Mouse (Mus musculus): ENCODE results near the gene Sumo3. TPM values are rescaled to one million over a fixed set of nuclear protein-coding genes. Genes with fewer than 3 reads are reported as not detected.

The Sumo3 gene
- polyA plus RNA-seq, 1 experiment from 2014 or later: 245 TPM

DNA sequence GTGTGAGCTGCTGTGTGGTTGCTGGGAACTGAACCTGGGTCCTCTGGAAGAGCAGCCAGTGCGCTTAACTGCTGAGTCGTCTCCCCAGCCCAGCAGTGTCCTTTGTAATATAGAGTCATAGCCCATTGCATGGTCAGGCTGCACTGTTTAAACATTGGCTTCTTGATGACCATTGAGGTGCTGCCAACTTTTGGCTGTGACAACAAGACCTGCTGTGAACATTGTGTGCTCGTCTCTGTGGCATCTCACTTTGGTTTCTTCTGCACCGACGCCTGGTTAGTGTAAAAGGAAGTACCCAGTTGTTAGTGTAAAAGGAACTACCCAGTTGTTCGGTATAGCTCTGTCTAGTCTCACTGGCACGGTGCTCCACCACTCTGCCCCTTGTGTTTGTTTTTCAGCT, 20.7 kb downstream of the Sumo3 start:
- Histone ChIP-seq H3K4me3 (ENCODE audit: inconsistent target) (no peak overlapping the region), H3K79me2 (ENCODE audit: inconsistent target) (peaks cover 91% of the 10 kb centered on the region), H3K36me3 (ENCODE audit: inconsistent target) (peaks cover 7% of the 10 kb centered on the region; the same call in 1 of the 2 replicates), H3K27ac (0 out of 2 replicates have a peak overlapping the region, but pooled peaks have one; percentile 25)
- 23% methylated on average over 7 of the region's 7 CpGs for WGBS (ENCODE audit: missing documents)

- Histone ChIP-seq H3K4me3 (ENCODE audit: inconsistent target) (no peak overlapping the region), H3K36me3 (ENCODE audit: inconsistent target) (peaks cover 13% of the 10 kb centered on the region), H3K79me2 (ENCODE audit: inconsistent target) (peaks cover 99% of the 10 kb centered on the region), H3K27ac (no peak overlapping the region)
- WGBS (ENCODE audit: missing documents): 27% methylated on average over 2 of the region's 2 CpGs
Measured at GRCm38 (mm10) chr10:77627497-77627896, 21.6 kb downstream of the Sumo3 start.

DNA sequence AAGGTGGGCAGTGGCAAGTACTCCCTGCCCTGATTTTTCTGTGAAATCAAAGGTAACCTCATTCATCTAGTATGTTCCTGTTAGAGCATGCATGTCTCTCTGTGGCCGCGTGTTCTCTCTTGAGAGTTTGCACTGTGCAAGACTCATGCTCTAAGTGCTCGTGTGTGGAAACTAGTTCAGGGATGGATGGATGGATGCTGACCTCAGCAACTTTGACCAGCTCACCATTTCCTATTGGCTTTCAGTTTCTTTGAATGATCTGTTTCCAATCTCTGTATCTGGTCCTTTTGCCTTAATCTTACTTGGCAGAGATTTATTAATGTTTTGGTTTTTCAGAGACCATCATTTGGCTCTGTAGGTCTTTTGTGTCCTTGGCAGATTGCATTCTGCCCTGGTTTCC, 23.3 kb downstream of the Sumo3 start:
- 100% methylated on average over 3 of the region's 3 CpGs for WGBS (ENCODE audit: missing documents)
- H3K79me2 ChIP-seq (ENCODE audit: inconsistent target): peaks cover 99% of the 10 kb centered on the region
- no peak overlapping the region for H3K27ac ChIP-seq
- peaks cover 22% of the 10 kb centered on the region for H3K36me3 ChIP-seq (ENCODE audit: inconsistent target)
- H3K4me3 ChIP-seq (ENCODE audit: inconsistent target): no peak overlapping the region

DNA sequence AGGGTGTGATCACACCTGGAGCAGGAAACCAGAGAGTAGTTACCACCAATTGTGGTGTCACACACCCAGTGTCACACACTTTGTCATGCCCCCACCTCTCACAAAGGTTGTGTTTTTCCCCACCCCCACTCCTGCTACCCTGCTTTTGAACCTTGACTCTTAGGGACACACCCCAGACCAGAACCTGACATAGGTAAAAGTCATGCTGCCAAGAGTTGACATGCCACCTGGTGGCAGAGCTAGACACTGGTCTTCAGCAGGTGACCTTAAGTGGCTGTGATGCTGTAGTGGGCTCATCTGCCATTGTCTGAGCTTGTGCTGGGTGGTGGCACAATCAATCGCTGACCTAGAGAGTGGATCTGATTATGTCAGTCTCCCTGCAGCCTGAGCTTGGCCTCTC, 24.1 kb downstream of the Sumo3 start:
- WGBS (ENCODE audit: missing documents): 100% methylated on average over 1 of the region's 1 CpGs

GRCm38 (mm10) chr10:77634016-77634415, 28.1 kb downstream of the Sumo3 start:
- Histone ChIP-seq H3K27ac (no peak overlapping the region), H3K4me3 (ENCODE audit: inconsistent target) (no peak overlapping the region), H3K36me3 (ENCODE audit: inconsistent target) (peaks cover 50% of the 10 kb centered on the region), H3K79me2 (ENCODE audit: inconsistent target) (peaks cover 99% of the 10 kb centered on the region)
- 93% methylated on average over 6 of the region's 6 CpGs for WGBS (ENCODE audit: missing documents)

More for the DNA sequence above, 24.1 kb downstream of the Sumo3 start:
- peaks cover 22% of the 10 kb centered on the region for H3K36me3 ChIP-seq (ENCODE audit: inconsistent target)
- no peak overlapping the region for H3K4me3 ChIP-seq (ENCODE audit: inconsistent target)
- peaks cover 99% of the 10 kb centered on the region for H3K79me2 ChIP-seq (ENCODE audit: inconsistent target)
- no peak overlapping the region for H3K27ac ChIP-seq

GRCm38 (mm10) chr10:77634452-77635231, 28.7 kb downstream of the Sumo3 start:
- H3K27ac ChIP-seq: no peak overlapping the region
- no peak overlapping the region for H3K4me3 ChIP-seq (ENCODE audit: inconsistent target)
- peaks cover 99% of the 10 kb centered on the region for H3K79me2 ChIP-seq (ENCODE audit: inconsistent target)
- peaks cover 51% of the 10 kb centered on the region for H3K36me3 ChIP-seq (ENCODE audit: inconsistent target)
- WGBS (ENCODE audit: missing documents): 48% methylated on average over 10 of the region's 13 CpGs

GRCm38 (mm10) chr10:77636234-77636922, 30.5 kb downstream of the Sumo3 start:
- WGBS (ENCODE audit: missing documents): 95% methylated on average over 7 of the region's 7 CpGs
- H3K4me3 ChIP-seq (ENCODE audit: inconsistent target): no peak overlapping the region
- H3K36me3 ChIP-seq (ENCODE audit: inconsistent target): peaks cover 56% of the 10 kb centered on the region
- no peak overlapping the region for H3K27ac ChIP-seq
- peaks cover 99% of the 10 kb centered on the region for H3K79me2 ChIP-seq (ENCODE audit: inconsistent target)

DNA sequence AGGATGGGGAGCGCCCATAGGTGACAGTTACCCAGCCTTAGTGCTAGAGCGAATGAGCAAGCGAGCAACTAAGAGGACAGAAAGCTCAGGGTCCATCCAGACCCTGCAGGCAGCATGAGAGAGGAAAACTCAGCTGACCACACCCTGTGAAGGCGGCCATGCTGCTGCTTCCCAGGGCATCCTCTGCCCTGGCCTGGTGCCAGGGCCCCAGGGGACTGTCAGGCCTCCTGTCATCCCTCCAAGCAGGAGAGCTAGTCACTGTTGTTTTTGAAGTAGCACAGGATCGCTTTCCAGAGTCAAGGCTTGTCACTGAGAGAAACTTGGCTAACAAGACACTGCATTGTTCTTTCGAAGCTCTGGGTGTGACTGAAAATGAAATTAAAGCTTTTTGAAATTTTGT, 33.1 kb downstream of the Sumo3 start:
- Histone ChIP-seq H3K36me3 (ENCODE audit: inconsistent target) (peaks cover 60% of the 10 kb centered on the region), H3K27ac (no peak overlapping the region), H3K4me3 (ENCODE audit: inconsistent target) (no peak overlapping the region), H3K79me2 (ENCODE audit: inconsistent target) (peaks cover 76% of the 10 kb centered on the region)
- whole genome bisulfite sequencing (ENCODE audit: missing documents): 95% methylated on average over 6 of the region's 6 CpGs

DNA sequence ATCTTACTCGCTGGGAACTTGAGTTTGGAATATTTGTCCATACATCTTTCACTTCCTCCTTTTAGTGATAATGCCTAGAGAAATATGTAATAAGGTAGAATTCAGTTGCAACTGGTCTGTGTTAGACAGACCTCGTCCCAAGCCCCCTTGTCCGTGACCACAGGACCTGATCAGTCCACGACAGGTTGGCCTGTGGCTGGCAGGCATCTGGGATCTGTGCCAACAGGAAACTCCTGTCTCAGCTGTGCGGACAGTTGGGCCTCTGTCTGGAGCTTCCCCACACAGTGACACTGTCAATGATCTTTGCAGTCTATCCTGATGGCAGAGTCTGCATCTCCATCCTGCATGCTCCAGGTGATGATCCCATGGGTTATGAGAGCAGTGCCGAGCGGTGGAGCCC, 37.3 kb downstream of the Sumo3 start:
- Histone ChIP-seq H3K4me3 (ENCODE audit: inconsistent target) (no peak overlapping the region), H3K27ac (no peak overlapping the region), H3K36me3 (ENCODE audit: inconsistent target) (peaks cover 62% of the 10 kb centered on the region), H3K79me2 (ENCODE audit: inconsistent target) (peaks cover 34% of the 10 kb centered on the region)
- 42% methylated on average over 7 of the region's 7 CpGs for WGBS (ENCODE audit: missing documents)

DNA sequence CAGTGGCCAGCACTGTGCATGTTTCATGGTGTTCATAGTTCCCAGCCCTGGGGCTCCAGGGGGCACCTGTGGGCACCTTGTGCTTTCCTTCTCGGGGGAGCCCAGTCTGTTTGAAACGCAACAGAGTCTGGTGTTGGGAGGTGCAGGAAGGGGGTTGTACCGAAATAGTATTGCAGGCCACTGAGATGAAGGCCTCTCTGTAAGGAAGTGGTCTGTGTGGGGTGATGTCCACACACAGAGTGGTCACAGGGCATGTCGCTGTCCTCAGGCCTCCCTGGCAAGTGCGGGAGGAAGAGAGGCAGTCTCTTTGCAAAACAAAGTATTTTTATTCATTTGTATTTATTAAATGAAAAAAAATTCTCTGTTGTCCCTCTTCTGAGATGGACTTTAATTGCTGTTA, 39.7 kb downstream of the Sumo3 start:
- peaks cover 10% of the 10 kb centered on the region; the same call in 1 of the 2 replicates for H3K79me2 ChIP-seq (ENCODE audit: inconsistent target)
- peaks cover 53% of the 10 kb centered on the region for H3K36me3 ChIP-seq (ENCODE audit: inconsistent target)
- H3K4me3 ChIP-seq (ENCODE audit: inconsistent target): no peak overlapping the region
- WGBS (ENCODE audit: missing documents): 50% methylated on average over 5 of the region's 5 CpGs
- H3K27ac ChIP-seq: no peak overlapping the region

DNA sequence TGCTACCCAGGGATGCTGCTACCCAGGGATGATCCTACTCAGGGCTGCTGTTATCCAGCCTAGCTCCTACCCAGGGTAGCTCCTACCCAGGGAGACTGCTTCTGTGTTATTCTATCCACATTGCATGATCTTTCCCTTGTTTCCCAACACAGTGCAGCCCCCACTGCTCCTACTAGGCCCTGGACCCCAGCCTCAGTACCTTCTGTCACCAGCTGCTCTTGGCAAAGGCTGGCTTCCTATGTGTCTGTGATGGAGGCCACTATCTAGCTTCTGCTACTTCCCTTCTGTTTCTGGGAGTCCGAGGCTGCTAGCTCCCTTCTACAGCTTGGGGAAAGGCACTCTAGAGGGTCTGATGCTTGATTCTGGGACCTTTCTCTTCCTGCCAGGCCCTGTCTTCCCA, 41.6 kb downstream of the Sumo3 start:
- Histone ChIP-seq H3K79me2 (ENCODE audit: inconsistent target) (no peaks in the 10 kb centered on the region), H3K36me3 (ENCODE audit: inconsistent target) (peaks cover 38% of the 10 kb centered on the region), H3K4me3 (ENCODE audit: inconsistent target) (no peak overlapping the region), H3K27ac (no peak overlapping the region)
- 37% methylated on average over 1 of the region's 1 CpGs for WGBS (ENCODE audit: missing documents)

GRCm38 (mm10) chr10:77647901-77648300, 42.0 kb downstream of the Sumo3 start:
- H3K4me3 ChIP-seq (ENCODE audit: inconsistent target): no peak overlapping the region
- H3K27ac ChIP-seq: no peak overlapping the region
- 93% methylated on average over 8 of the region's 8 CpGs for WGBS (ENCODE audit: missing documents)
- no peaks in the 10 kb centered on the region for H3K79me2 ChIP-seq (ENCODE audit: inconsistent target)
- H3K36me3 ChIP-seq (ENCODE audit: inconsistent target): peaks cover 34% of the 10 kb centered on the region

DNA sequence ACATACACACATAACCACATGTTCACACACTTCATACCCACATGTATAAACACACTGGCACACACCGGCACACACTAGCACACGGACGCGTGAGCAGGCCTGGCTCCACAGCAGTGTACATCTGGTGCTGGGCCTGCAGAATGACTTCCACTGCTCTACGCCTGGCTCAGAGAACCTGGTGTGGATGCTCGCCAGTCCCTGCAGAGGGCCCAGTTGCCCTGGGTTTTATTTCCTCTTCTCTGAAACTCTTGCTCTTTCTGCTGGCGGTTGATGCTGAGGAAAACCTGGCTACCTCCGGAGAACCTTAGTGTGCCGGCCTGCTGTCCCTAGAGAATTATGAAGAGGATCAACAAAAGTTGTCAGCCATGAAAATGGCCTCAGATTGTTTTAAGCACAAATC, 46.1 kb downstream of the Sumo3 start:
- 90% methylated on average over 9 of the region's 9 CpGs for WGBS (ENCODE audit: missing documents)
- no peaks in the 10 kb centered on the region for H3K79me2 ChIP-seq (ENCODE audit: inconsistent target)
- no peak overlapping the region for H3K4me3 ChIP-seq (ENCODE audit: inconsistent target)
- H3K27ac ChIP-seq: no peak overlapping the region
- no peaks in the 10 kb centered on the region for H3K36me3 ChIP-seq (ENCODE audit: inconsistent target)

- Histone ChIP-seq H3K36me3 (ENCODE audit: inconsistent target) (no peaks in the 10 kb centered on the region), H3K79me2 (ENCODE audit: inconsistent target) (no peaks in the 10 kb centered on the region), H3K27ac (no peak overlapping the region), H3K4me3 (ENCODE audit: inconsistent target) (no peak overlapping the region)
- 84% methylated on average over 15 of the region's 15 CpGs for WGBS (ENCODE audit: missing documents)
Measured at GRCm38 (mm10) chr10:77658286-77658994, 52.5 kb downstream of the Sumo3 start.

Measured in macrophage (primary cell).